Mouse (Mus musculus) megakaryocyte, adult 5-6 weeks (primary cell): Measurements from ENCODE around the gene Plrg1. TPM values are rescaled to one million over a fixed set of nuclear protein-coding genes. Genes with fewer than 3 reads are reported as not detected.
A peak's percentile ranks its signal among the peaks of the same experiment; 100 is the strongest.

Source experiments
- ATAC-seq: 2 replicates; pipeline ENCODE4 v1.8.0; 2016; ENCODE audit warnings: mild to moderate bottlenecking, inconsistent platforms; ENCODE audit not compliant: poor library complexity, severe bottlenecking
- total RNA-seq, 2 experiments: library from RNA; stranded (forward) in 1 of 2; stranded (reverse) in 1 of 2; fragments of 153-499, 151-499 nt in 1 of 2; fragments of 221-1000, 200-1000 nt in 1 of 2; gene quantifications; 2 replicates each; pipeline versions ENCODE4 v1.2.3 to v1.2.4; 2015 to 2017

Plrg1 gene
- total RNA-seq, 2 experiments from 2014 or later, result 44.2 to 59.0 TPM

- no peak for ATAC-seq
These were observed 4.7 kb upstream of the Plrg1 start for GRCm38 (mm10) chr3:83050661-83051060.

- ATAC-seq, result no peak
These were observed 3.2 kb upstream of the Plrg1 start for GRCm38 (mm10) chr3:83052102-83052501.

GRCm38 (mm10) chr3:83053126-83053525 is 2.2 kb upstream of the Plrg1 start:
- no peak for ATAC-seq

GRCm38 (mm10) chr3:83053758-83054157 is 1.6 kb upstream of the Plrg1 start:
- no peak for ATAC-seq

- no peak for ATAC-seq
These were observed 563 bp upstream of the Plrg1 start for GRCm38 (mm10) chr3:83054759-83055158.

GRCm38 (mm10) chr3:83057046-83057445 is 1.7 kb downstream of the Plrg1 start:
- ATAC-seq, result no peak

- ATAC-seq, result no peak
These were observed 12.6 kb downstream of the Plrg1 start for GRCm38 (mm10) chr3:83067920-83068319.

GRCm38 (mm10) chr3:83068869-83069268 is 13.5 kb downstream of the Plrg1 start:
- no peak for ATAC-seq

- no peak for ATAC-seq
These were observed 14.9 kb downstream of the Plrg1 start for GRCm38 (mm10) chr3:83070231-83070630.

GRCm38 (mm10) chr3:83076563-83076962 is 21.2 kb downstream of the Plrg1 start:
- ATAC-seq, result no peak

- ATAC-seq, result peak; percentile 98
These were observed 25.3 kb downstream of the Plrg1 start for GRCm38 (mm10) chr3:83080567-83081055.

GRCm38 (mm10) chr3:83097586-83097985 is 42.3 kb downstream of the Plrg1 start:
- no peak for ATAC-seq

GRCm38 (mm10) chr3:83098546-83099034 is 43.3 kb downstream of the Plrg1 start:
- ATAC-seq, result no peak

- ATAC-seq, result no peak
These were observed 43.8 kb downstream of the Plrg1 start for GRCm38 (mm10) chr3:83099139-83099538.

- no peak for ATAC-seq
These were observed 44.3 kb downstream of the Plrg1 start for GRCm38 (mm10) chr3:83099651-83100050.

GRCm38 (mm10) chr3:83102286-83102685 is 47.0 kb downstream of the Plrg1 start:
- ATAC-seq, result no peak

- no peak for ATAC-seq
These were observed 54.8 kb downstream of the Plrg1 start for GRCm38 (mm10) chr3:83110163-83110562.

GRCm38 (mm10) chr3:83111485-83112261 is 56.4 kb downstream of the Plrg1 start:
- ATAC-seq, result no peak

- ATAC-seq, result no peak
These were observed 57.5 kb downstream of the Plrg1 start for GRCm38 (mm10) chr3:83112869-83113268.

GRCm38 (mm10) chr3:83114946-83115345 is 59.6 kb downstream of the Plrg1 start:
- ATAC-seq, result no peak

GRCm38 (mm10) chr3:83117592-83117991 is 62.3 kb downstream of the Plrg1 start:
- ATAC-seq, result no peak
